Mouse (Mus musculus): ENCODE data around the gene Gstm5.
"Not testable (repeated sequence)": the region's sequence is repeated elsewhere in the genome, so short reads cannot be mapped to it uniquely, and the experiment has no call there.

Gstm5 gene

GRCm38 (mm10) chr3:107895720-107896569 is at the start of gene Gstm5:
Gene Gstm5 (plus strand): TSS chr3:107895821.
- DNase-seq (ENCODE audit: low spot score in 2 of 2), result peak; percentile 40 to 78

GRCm38 (mm10) chr3:107846175-107846574 is 49.4 kb upstream of the Gstm5 start:
- DNase-seq (ENCODE audit: low spot score in 2 of 2), result no peak

- no peak for DNase-seq (ENCODE audit: low spot score in 2 of 2)
Measured at GRCm38 (mm10) chr3:107846835-107847234, 48.8 kb upstream of the Gstm5 start.

GRCm38 (mm10) chr3:107848126-107848525 is 47.5 kb upstream of the Gstm5 start:
- DNase-seq (ENCODE audit: low spot score in 2 of 2), result no peak

- no peak for DNase-seq (ENCODE audit: low spot score in 2 of 2)
Measured at GRCm38 (mm10) chr3:107849000-107849692, 46.5 kb upstream of the Gstm5 start.

- no peak for DNase-seq (ENCODE audit: low spot score in 2 of 2)
Measured at GRCm38 (mm10) chr3:107849693-107850031, 46.0 kb upstream of the Gstm5 start.

- DNase-seq (ENCODE audit: low spot score in 2 of 2), result peak in 1 of 2 experiments; percentile 46
Measured at GRCm38 (mm10) chr3:107850418-107851031, 45.1 kb upstream of the Gstm5 start.

GRCm38 (mm10) chr3:107852786-107853185 is 42.8 kb upstream of the Gstm5 start:
- no peak for DNase-seq (ENCODE audit: low spot score in 2 of 2)

GRCm38 (mm10) chr3:107853232-107854181 is 42.1 kb upstream of the Gstm5 start:
- no peak for DNase-seq (ENCODE audit: low spot score in 2 of 2)

- DNase-seq (ENCODE audit: low spot score in 2 of 2), result no peak
Measured at GRCm38 (mm10) chr3:107855368-107855767, 40.3 kb upstream of the Gstm5 start.

- no peak for DNase-seq (ENCODE audit: low spot score in 2 of 2)
Measured at GRCm38 (mm10) chr3:107857646-107858045, 38.0 kb upstream of the Gstm5 start.

- DNase-seq (ENCODE audit: low spot score in 2 of 2), result not testable (repeated sequence)
Measured at GRCm38 (mm10) chr3:107861483-107861882, 34.1 kb upstream of the Gstm5 start.

- no peak for DNase-seq (ENCODE audit: low spot score in 2 of 2)
Measured at GRCm38 (mm10) chr3:107862471-107862870, 33.1 kb upstream of the Gstm5 start.

- no peak for DNase-seq (ENCODE audit: low spot score in 2 of 2)
Measured at GRCm38 (mm10) chr3:107863471-107863870, 32.1 kb upstream of the Gstm5 start.

GRCm38 (mm10) chr3:107863898-107864603 is 31.6 kb upstream of the Gstm5 start:
- peak; percentile 71 to 85 for DNase-seq (ENCODE audit: low spot score in 2 of 2)

GRCm38 (mm10) chr3:107865364-107866091 is 30.1 kb upstream of the Gstm5 start:
- no peak for DNase-seq (ENCODE audit: low spot score in 2 of 2)

- peak; percentile 64 to 84 for DNase-seq (ENCODE audit: low spot score in 2 of 2)
Measured at GRCm38 (mm10) chr3:107867086-107867485, 28.5 kb upstream of the Gstm5 start.

- DNase-seq (ENCODE audit: low spot score in 2 of 2), result no peak
Measured at GRCm38 (mm10) chr3:107868452-107868851, 27.2 kb upstream of the Gstm5 start.

GRCm38 (mm10) chr3:107869097-107869496 is 26.5 kb upstream of the Gstm5 start:
- no peak for DNase-seq (ENCODE audit: low spot score in 2 of 2)

GRCm38 (mm10) chr3:107869925-107870324 is 25.7 kb upstream of the Gstm5 start:
- DNase-seq (ENCODE audit: low spot score in 2 of 2), result no peak
